Mouse (Mus musculus): Measurements from ENCODE around the gene Olfr750. TPM values are rescaled to one million over a fixed set of nuclear protein-coding genes. Genes with fewer than 3 reads are reported as not detected.

The Olfr750 gene
- total and polyA plus RNA-seq, 3 experiments: not detected

GRCm38 (mm10) chr14:51089674-51090076, 15.4 kb upstream of the Olfr750 start:
- Histone ChIP-seq H3K4me1 (ENCODE audit: control insufficient read depth, insufficient read depth, low read length) (peaks cover 1% of the 10 kb centered on the region; the same call in 1 of the 2 replicates), H3K27me3 (ENCODE audit: control insufficient read depth, insufficient read depth, low read length) (no peaks in the 10 kb centered on the region), H3K27ac (peak overlapping the region; percentile 96), H3K9ac (ENCODE audit: low read depth, low read length) (peak overlapping the region; percentile 68), H3K4me3 (peak overlapping the region; percentile 76), H3K36me3 (ENCODE audit: control insufficient read depth, insufficient read depth, low read length) (no peaks in the 10 kb centered on the region), H3K79me2 (replicated peaks; ENCODE audit: control insufficient read depth, insufficient read depth, low read length) (no peaks in the 10 kb centered on the region)
- WGBS: under 1% methylated on average over 15 of the region's 15 CpGs
- no peak for TF ChIP-seq EP300 (IDR thresholded peaks at IDR 0.05; ENCODE audit: insufficient read depth, low read depth, low read length)
- no peak for TF ChIP-seq POLR2A (IDR thresholded peaks at IDR 0.05; ENCODE audit: insufficient read depth, low read depth, low read length)
- no peak for TF ChIP-seq CTCF (IDR thresholded peaks at IDR 0.05)
- DNase-seq: no peak
- intact Hi-C loops (cut with DNase I): loop anchor here (1.0 kb wide), 1 partner anchor 282 kb away; the partner anchor contains the start of genes Ccnb1ip1 and Parp2

GRCm38 (mm10) chr14:51088970-51089673, 14.9 kb upstream of the Olfr750 start:
- H3K9ac ChIP-seq (ENCODE audit: low read depth, low read length): peak overlapping the region; percentile 53
- TF ChIP-seq EP300 (IDR thresholded peaks at IDR 0.05; ENCODE audit: insufficient read depth, low read depth, low read length) (peak; percentile 98), CTCF (IDR thresholded peaks at IDR 0.05) (no peak), POLR2A (IDR thresholded peaks at IDR 0.05; ENCODE audit: insufficient read depth, low read depth, low read length) (peak; percentile 58; the same call in 1 of the 2 replicates)
- intact Hi-C loops (cut with DNase I): loop anchor here (1.0 kb wide), 1 partner anchor 24 kb away; no protein-coding TSS in a partner anchor
- H3K36me3 ChIP-seq (ENCODE audit: control insufficient read depth, insufficient read depth, low read length): no peaks in the 10 kb centered on the region
- DNase-seq: peak; percentile 96
- peak overlapping the region; percentile 76 for H3K4me3 ChIP-seq
- no peaks in the 10 kb centered on the region for H3K79me2 ChIP-seq (replicated peaks; ENCODE audit: control insufficient read depth, insufficient read depth, low read length)
- WGBS: under 1% methylated on average over 34 of the region's 34 CpGs
- no peaks in the 10 kb centered on the region for H3K27me3 ChIP-seq (ENCODE audit: control insufficient read depth, insufficient read depth, low read length)
- H3K27ac ChIP-seq: peak overlapping the region; percentile 96
- H3K4me1 ChIP-seq (ENCODE audit: control insufficient read depth, insufficient read depth, low read length): peaks cover 1% of the 10 kb centered on the region; the same call in 1 of the 2 replicates

- H3K79me2 ChIP-seq (replicated peaks; ENCODE audit: control insufficient read depth, insufficient read depth, low read length): no peaks in the 10 kb centered on the region
- H3K9ac ChIP-seq (ENCODE audit: low read depth, low read length): peak overlapping the region; percentile 53
- H3K4me1 ChIP-seq (ENCODE audit: control insufficient read depth, insufficient read depth, low read length): peaks cover 2% of the 10 kb centered on the region; the same call in 1 of the 2 replicates
- under 1% methylated on average over 23 of the region's 23 CpGs for WGBS
- peak; percentile 90 to 91 for DNase-seq
- intact Hi-C loops (cut with DNase I): loop anchor here (1.0 kb wide), 1 partner anchor 23 kb away; no protein-coding TSS in a partner anchor
- H3K36me3 ChIP-seq (ENCODE audit: control insufficient read depth, insufficient read depth, low read length): no peaks in the 10 kb centered on the region
- TF ChIP-seq CTCF (IDR thresholded peaks at IDR 0.05): no peak
- no peak for TF ChIP-seq EP300 (IDR thresholded peaks at IDR 0.05; ENCODE audit: insufficient read depth, low read depth, low read length)
- no peak for TF ChIP-seq POLR2A (IDR thresholded peaks at IDR 0.05; ENCODE audit: insufficient read depth, low read depth, low read length)
- peak overlapping the region; percentile 75 for H3K27ac ChIP-seq
- no peaks in the 10 kb centered on the region for H3K27me3 ChIP-seq (ENCODE audit: control insufficient read depth, insufficient read depth, low read length)
- peak overlapping the region; percentile 76 for H3K4me3 ChIP-seq
Measured at GRCm38 (mm10) chr14:51088166-51088969, 14.1 kb upstream of the Olfr750 start.

GRCm38 (mm10) chr14:51087762-51088161, 13.5 kb upstream of the Olfr750 start:
- peaks cover 2% of the 10 kb centered on the region; the same call in 1 of the 2 replicates for H3K4me1 ChIP-seq (ENCODE audit: control insufficient read depth, insufficient read depth, low read length)
- H3K27me3 ChIP-seq (ENCODE audit: control insufficient read depth, insufficient read depth, low read length): no peaks in the 10 kb centered on the region
- no peak for TF ChIP-seq EP300 (IDR thresholded peaks at IDR 0.05; ENCODE audit: insufficient read depth, low read depth, low read length)
- TF ChIP-seq CTCF (IDR thresholded peaks at IDR 0.05): no peak
- no peak for TF ChIP-seq POLR2A (IDR thresholded peaks at IDR 0.05; ENCODE audit: insufficient read depth, low read depth, low read length)
- intact Hi-C loops (cut with DNase I): loop anchor here (1.0 kb wide), 1 partner anchor 22 kb away; no protein-coding TSS in a partner anchor
- peak overlapping the region; percentile 75 for H3K27ac ChIP-seq
- no peaks in the 10 kb centered on the region for H3K36me3 ChIP-seq (ENCODE audit: control insufficient read depth, insufficient read depth, low read length)
- WGBS: 28% methylated on average over 9 of the region's 9 CpGs
- H3K79me2 ChIP-seq (replicated peaks; ENCODE audit: control insufficient read depth, insufficient read depth, low read length): no peaks in the 10 kb centered on the region
- no peak for DNase-seq
- no peak overlapping the region for H3K9ac ChIP-seq (ENCODE audit: low read depth, low read length)
- H3K4me3 ChIP-seq: peak overlapping the region; percentile 76

GRCm38 (mm10) chr14:51085911-51086310, 11.7 kb upstream of the Olfr750 start:
- Histone ChIP-seq H3K4me3 (no peak overlapping the region), H3K9ac (ENCODE audit: low read depth, low read length) (no peak overlapping the region), H3K27me3 (ENCODE audit: control insufficient read depth, insufficient read depth, low read length) (no peaks in the 10 kb centered on the region), H3K79me2 (replicated peaks; ENCODE audit: control insufficient read depth, insufficient read depth, low read length) (no peaks in the 10 kb centered on the region), H3K27ac (no peak overlapping the region), H3K36me3 (ENCODE audit: control insufficient read depth, insufficient read depth, low read length) (no peaks in the 10 kb centered on the region), H3K4me1 (ENCODE audit: control insufficient read depth, insufficient read depth, low read length) (peaks cover 2% of the 10 kb centered on the region)
- no peak for DNase-seq
- whole genome bisulfite sequencing: 83% methylated on average over 4 of the region's 4 CpGs
- intact Hi-C loops (cut with DNase I): no loop called here
- TF ChIP-seq EP300 (IDR thresholded peaks at IDR 0.05; ENCODE audit: insufficient read depth, low read depth, low read length) (no peak), CTCF (IDR thresholded peaks at IDR 0.05) (no peak), POLR2A (IDR thresholded peaks at IDR 0.05; ENCODE audit: insufficient read depth, low read depth, low read length) (no peak)
